ENCODE assay signal across 16 mouse cellular contexts in genomic region chr9:120902562-120902961, GRCm38 (mm10). TPM values are rescaled to one million over a fixed set of nuclear protein-coding genes. Genes with fewer than 3 reads are reported as not detected.
A peak's percentile ranks its signal among the peaks of the same experiment; 100 is the strongest.
DNase-seq lines count a peak whose midpoint lies in the region.
"Had no signal": no experiment of that assay in that cellular context is flagged by ENCODE, and none has a peak within 500 bp of the region (broad histone marks: within the 10 kb centered on the region; RNA-seq: fewer than 3 reads in every experiment).

No protein-coding gene starts in this region.

- intact Hi-C loops in left cerebral cortex, postnatal 4 days (cut with DNase I), result no loop called here
- intact Hi-C loops in left cerebral cortex, postnatal 14 days (cut with DNase I), result no loop called here

- peak; percentile 42 for DNase-seq in left cerebral cortex, postnatal 4 days
- DNase-seq in left cerebral cortex, postnatal 14 days (ENCODE audit: low spot score in 2 of 2), result no peak
- peak; percentile 21 for DNase-seq in CD4-positive helper T cell, adult 2 months (ENCODE audit: low read depth, low spot score)
- DNase-seq in CD8-positive naive resting alpha-beta T cell, adult 2 months (ENCODE audit: low read depth in 2 of 2, low spot score in 2 of 2), result peak; percentile 20 to 22
- peak; percentile 29 for DNase-seq in induced T-regulatory cell, adult 2 months (ENCODE audit: low read depth)
- no peak for DNase-seq in MN1 (ENCODE audit: low spot score)
- DNase-seq in urinary bladder, postnatal 4 days (ENCODE audit: low spot score in 2 of 2), result no peak
- DNase-seq: adrenal gland, adult 2 months; cerebellum, adult 11-12 months; cerebellum, postnatal 25 days; gastrocnemius, postnatal 25 days; heart, adult 2 months; kidney, postnatal 36 days; lung, adult 18-20 months; lung, postnatal 10 days; thymus, postnatal 25 days had no signal

RNA-seq across cellular contexts. Expression of gene Ctnnb1, which starts 26.5 kb away (rescaled TPM):
- total RNA-seq in left cerebral cortex, postnatal 4 days (2021), result 100 to 1,000 TPM; 697 to 735 TPM
- 100 to 1,000 TPM; 615 to 674 TPM for total RNA-seq in left cerebral cortex, postnatal 14 days (2021)

Comparison
In these comparisons a context has a peak if more than half of its experiments do, and no peak if none do; other contexts are left out.
1. DNase-seq: peak in left cerebral cortex, postnatal 4 days (single experiment), CD4-positive helper T cell, adult 2 months (single experiment), CD8-positive naive resting alpha-beta T cell, adult 2 months (2 of 2) and induced T-regulatory cell, adult 2 months (single experiment); none in left cerebral cortex, postnatal 14 days (0 of 2), MN1 (single experiment) and urinary bladder, postnatal 4 days (0 of 2).